Mouse (Mus musculus) spleen, adult 2 months (tissue): Measurements from ENCODE around the gene Nedd9. TPM values are rescaled to one million over a fixed set of nuclear protein-coding genes. Genes with fewer than 3 reads are reported as not detected.

Experiments
- DNase-seq, 2 experiments: peaks; one replicate each; pipeline versions ENCODE4 v3.0.0 to v3.0.0-alpha.2; 2012 to 2021; ENCODE audit warnings: low spot score in 2 of 2, low read depth in 1 of 2
- H3K27ac ChIP-seq: fragments of 200-500 bp; 2 replicates; pipeline ENCODE4 v1.5.1; 2012; ENCODE audit warnings: low read length, inconsistent platforms; ENCODE audit not compliant: insufficient read depth
- H3K27me3 ChIP-seq: fragments of 200-500 bp; 2 replicates; pipeline ENCODE4 v1.6.1; 2012; ENCODE audit warnings: mild to moderate bottlenecking, moderate library complexity, low read length, inconsistent platforms; ENCODE audit not compliant: control insufficient read depth, insufficient read depth
- H3K36me3 ChIP-seq: fragments of 200-500 bp; 2 replicates; pipeline ENCODE4 v1.6.1; 2012; ENCODE audit warnings: mild to moderate bottlenecking, low read length, inconsistent platforms; ENCODE audit not compliant: control insufficient read depth, insufficient read depth
- H3K4me1 ChIP-seq: fragments of 200-500 bp; 2 replicates; pipeline ENCODE4 v1.6.1; 2011; ENCODE audit warnings: inconsistent platforms; ENCODE audit not compliant: control insufficient read depth, insufficient read depth, insufficient read length
- H3K4me3 ChIP-seq: fragments of 200-500 bp; 2 replicates; pipeline ENCODE4 v1.5.1; 2011; ENCODE audit warnings: mild to moderate bottlenecking, inconsistent platforms; ENCODE audit not compliant: insufficient read depth, insufficient read length; ENCODE audit errors: extremely low read depth
- CTCF ChIP-seq: fragments of 200-500 bp; IDR thresholded peaks from 2 replicates; pipeline ENCODE4 v1.5.1; 2011; ENCODE audit warnings: mild to moderate bottlenecking, inconsistent platforms; ENCODE audit not compliant: insufficient read depth, insufficient read length, insufficient replicate concordance; ENCODE audit errors: extremely low read depth
- POLR2A ChIP-seq: fragments of 200-500 bp; IDR thresholded peaks from 2 replicates; pipeline ENCODE4 v1.6.1; 2011; ENCODE audit warnings: low read depth, low read length, inconsistent platforms
- WGBS: fragments of 180-500 bp; shearing (Covaris S2); methylation state at CpG from one replicate; pipeline ENCODE4 v1.1.7; 2018; 5-methylcytosine and 5-hydroxymethylcytosine counted together
- polyA plus RNA-seq: library from polyadenylated mRNA; depleted of rRNA; stranded (reverse); fragments of >200 nt; gene quantifications from 2 replicates; pipeline ENCODE4 v1.2.3, GENCODE M21; 2012

The Nedd9 gene
- polyA plus RNA-seq, 1 experiment: 45.3 TPM

DNA sequence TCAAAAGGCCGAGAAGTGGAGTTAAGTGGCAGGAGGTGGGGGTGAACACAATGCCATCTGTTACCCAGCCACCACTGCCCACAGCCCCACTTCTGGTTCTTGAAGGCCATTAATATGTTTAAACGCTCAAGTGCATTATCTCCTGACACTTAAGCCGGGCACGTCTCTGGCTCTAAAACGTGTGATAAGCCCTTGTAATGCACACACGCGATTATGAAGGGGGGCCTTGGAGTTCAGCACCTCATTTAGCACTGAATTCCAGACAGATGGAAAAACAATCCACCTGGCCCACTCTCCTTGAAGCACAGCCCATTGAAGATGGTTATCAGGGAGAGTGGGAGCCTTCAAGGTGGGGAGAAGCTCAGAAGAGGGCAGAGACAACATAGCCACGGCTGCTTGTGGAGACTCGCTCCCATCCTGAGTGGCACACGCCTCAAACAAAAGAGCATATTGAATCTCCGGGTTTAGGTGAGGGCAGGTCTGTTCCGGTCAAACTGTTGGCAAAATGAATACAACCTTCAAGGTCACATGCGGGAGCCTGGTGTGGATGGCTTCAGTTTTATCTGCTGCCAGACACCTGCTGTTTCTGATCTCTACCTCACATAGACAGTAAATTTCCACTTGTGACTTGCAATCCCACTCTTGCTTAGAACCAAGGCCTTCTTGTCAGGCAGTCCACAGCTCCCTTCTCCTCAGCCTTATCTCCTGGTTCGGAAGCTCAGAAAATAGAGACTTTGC lies 30.7 kb downstream of the Nedd9 start:
- no peak for TF ChIP-seq POLR2A
- no peak for TF ChIP-seq CTCF
- Histone ChIP-seq H3K27me3 (no peaks in the 10 kb centered on the region), H3K4me1 (peaks cover 5% of the 10 kb centered on the region), H3K4me3 (no peak overlapping the region), H3K36me3 (peaks cover 15% of the 10 kb centered on the region), H3K27ac (no peak overlapping the region)
- DNase-seq: no peak
- WGBS: 91% methylated on average over 14 of the region's 14 CpGs

DNA sequence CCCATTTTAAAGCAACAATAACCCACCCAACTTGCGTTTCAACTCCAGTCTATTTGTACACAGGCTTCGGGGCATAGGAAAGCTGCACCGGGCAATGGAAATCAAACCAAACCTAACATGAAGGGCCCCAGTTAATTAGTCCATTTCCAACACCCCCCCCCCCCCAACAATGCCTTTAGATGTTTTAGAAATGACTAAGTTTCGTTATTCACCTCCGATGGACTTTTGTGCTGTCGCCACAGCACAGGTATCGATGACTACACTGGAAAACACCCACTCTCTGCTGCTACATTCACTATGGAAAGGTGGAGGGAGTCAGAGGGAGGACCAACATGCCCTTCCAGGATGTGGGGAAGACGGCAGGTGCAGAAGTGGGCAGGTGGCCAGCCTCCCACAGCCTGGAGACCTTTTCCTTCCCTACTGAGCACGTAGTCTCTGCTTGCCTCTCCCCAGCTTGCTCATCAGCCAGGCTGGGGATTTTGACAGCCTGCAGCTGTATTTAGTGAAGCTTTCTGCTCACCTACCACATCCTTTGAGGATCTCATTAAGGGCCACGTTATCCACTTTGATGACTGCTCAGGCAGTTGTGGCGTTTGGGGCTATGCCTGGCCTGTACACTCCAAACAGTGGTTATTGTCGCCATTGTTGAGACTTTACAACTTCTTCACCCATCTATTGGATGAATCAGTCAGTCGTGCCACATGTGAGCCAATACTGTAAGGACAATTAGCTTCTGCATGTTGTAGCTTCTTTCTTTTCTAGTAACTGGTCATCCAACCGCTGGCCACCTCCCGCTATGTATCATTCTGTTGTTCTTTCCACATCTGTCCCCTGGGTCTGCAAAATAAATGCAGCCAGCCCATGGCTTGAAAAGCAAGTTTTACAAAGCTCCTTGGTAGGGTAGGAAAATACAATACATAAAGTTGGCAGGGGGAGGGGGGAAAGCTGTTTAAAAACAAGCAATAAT lies 33.7 kb downstream of the Nedd9 start:
- Histone ChIP-seq H3K4me1 (peaks cover 2% of the 10 kb centered on the region; the same call in 1 of the 2 replicates), H3K36me3 (peaks cover 10% of the 10 kb centered on the region), H3K27me3 (no peaks in the 10 kb centered on the region), H3K27ac (no peak overlapping the region), H3K4me3 (no peak overlapping the region)
- TF ChIP-seq CTCF (no peak), POLR2A (no peak)
- DNase-seq: no peak
- 83% methylated on average over 15 of the region's 15 CpGs for WGBS

DNA sequence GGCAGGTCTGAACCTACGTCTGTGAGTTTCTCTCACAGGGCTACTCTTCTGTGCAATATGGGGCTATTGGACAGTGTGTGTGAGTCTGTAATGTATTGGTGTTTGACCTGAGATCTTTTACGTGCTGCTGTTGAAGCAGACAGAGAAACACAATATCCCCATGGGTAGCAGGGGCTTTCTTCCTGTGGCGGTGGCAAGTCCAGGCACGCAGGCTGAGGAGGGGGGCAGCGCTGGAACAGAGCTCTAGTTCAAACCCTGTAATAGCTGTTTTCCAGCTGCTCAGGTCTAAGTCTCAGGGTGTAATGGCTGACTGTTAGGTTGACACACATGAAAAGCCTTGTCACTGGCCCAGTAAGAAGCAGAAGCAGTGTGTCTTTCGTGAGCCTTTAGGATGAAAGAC lies 36.3 kb downstream of the Nedd9 start:
- TF ChIP-seq CTCF (no peak), POLR2A (no peak)
- Histone ChIP-seq H3K27me3 (no peaks in the 10 kb centered on the region), H3K4me1 (no peaks in the 10 kb centered on the region), H3K27ac (no peak overlapping the region), H3K36me3 (peaks cover 5% of the 10 kb centered on the region), H3K4me3 (no peak overlapping the region)
- WGBS: 92% methylated on average over 6 of the region's 6 CpGs
- DNase-seq: no peak

DNA sequence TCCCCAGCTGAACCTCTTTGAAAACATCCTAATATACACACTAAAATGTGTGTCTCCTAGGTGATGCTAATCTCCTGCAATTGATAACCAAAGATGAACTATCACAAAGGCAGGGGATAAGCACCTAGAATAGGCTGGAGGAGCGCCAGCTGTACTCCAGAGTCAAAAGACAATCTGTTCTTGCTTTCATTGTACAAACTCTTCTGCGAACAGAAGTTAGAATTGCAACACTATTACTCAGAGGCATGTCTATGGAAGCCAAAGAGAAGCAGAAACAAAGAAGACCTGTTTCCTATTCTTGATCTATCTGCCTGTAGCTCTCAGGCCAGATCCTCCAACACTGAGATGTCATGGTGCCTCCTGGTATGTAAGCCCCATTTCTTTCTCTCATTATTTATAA lies 38.0 kb downstream of the Nedd9 start:
- Histone ChIP-seq H3K4me3 (no peak overlapping the region), H3K4me1 (no peaks in the 10 kb centered on the region), H3K27me3 (no peaks in the 10 kb centered on the region), H3K27ac (no peak overlapping the region), H3K36me3 (peaks cover 5% of the 10 kb centered on the region)
- no peak for DNase-seq
- 94% methylated on average over 2 of the region's 2 CpGs for WGBS
- TF ChIP-seq CTCF (no peak), POLR2A (no peak)

DNA sequence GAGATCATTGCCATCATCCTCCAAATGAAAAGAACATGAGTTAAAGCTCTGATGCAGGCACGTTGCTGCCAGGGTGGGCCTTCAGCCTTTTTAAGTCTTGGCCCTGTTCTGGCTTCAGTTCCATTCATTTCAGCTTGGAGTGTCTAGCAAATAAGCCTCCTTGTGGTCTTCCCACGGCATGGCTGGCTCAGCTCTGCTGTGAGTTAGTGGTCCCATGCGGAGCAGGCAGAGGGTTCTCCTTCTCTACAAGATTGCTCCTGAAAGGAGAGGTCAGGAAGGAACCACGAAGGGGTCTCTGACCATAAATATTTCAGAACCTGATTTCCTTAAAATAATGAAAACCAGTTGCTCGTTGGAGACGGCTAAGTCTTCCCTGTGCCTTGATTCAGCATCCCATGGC lies 40.0 kb downstream of the Nedd9 start:
- 84% methylated on average over 6 of the region's 6 CpGs for WGBS
- no peak overlapping the region for H3K4me3 ChIP-seq
- H3K27ac ChIP-seq: no peak overlapping the region
- no peak for DNase-seq
- no peaks in the 10 kb centered on the region for H3K27me3 ChIP-seq
- TF ChIP-seq POLR2A (no peak), CTCF (no peak)
- H3K4me1 ChIP-seq: no peaks in the 10 kb centered on the region
- H3K36me3 ChIP-seq: peaks cover 2% of the 10 kb centered on the region

DNA sequence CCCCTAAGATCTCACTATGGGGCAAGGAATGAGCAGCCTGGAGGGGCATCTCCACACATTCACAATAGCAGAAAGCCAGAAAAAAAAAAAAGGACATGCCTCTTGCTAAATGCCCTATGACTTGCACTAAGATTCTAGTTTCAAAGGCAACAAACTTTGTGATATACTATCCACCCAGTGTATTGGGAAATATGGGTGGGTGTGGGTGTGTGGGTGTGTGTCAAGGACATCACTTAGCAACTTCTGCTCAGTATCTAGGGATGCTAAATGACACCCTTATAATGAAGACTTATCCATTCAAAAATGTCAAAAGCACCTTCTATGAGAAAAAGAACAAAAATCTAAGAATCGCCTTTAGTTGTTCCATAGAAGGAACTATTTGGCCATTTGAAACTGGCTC lies 40.6 kb downstream of the Nedd9 start:
- H3K4me1 ChIP-seq: no peaks in the 10 kb centered on the region
- peaks cover 2% of the 10 kb centered on the region for H3K36me3 ChIP-seq
- TF ChIP-seq POLR2A: no peak
- TF ChIP-seq CTCF: no peak
- H3K27ac ChIP-seq: no peak overlapping the region
- DNase-seq: no peak
- WGBS: 82% methylated on average over 1 of the region's 1 CpGs
- H3K4me3 ChIP-seq: no peak overlapping the region
- no peaks in the 10 kb centered on the region for H3K27me3 ChIP-seq

DNA sequence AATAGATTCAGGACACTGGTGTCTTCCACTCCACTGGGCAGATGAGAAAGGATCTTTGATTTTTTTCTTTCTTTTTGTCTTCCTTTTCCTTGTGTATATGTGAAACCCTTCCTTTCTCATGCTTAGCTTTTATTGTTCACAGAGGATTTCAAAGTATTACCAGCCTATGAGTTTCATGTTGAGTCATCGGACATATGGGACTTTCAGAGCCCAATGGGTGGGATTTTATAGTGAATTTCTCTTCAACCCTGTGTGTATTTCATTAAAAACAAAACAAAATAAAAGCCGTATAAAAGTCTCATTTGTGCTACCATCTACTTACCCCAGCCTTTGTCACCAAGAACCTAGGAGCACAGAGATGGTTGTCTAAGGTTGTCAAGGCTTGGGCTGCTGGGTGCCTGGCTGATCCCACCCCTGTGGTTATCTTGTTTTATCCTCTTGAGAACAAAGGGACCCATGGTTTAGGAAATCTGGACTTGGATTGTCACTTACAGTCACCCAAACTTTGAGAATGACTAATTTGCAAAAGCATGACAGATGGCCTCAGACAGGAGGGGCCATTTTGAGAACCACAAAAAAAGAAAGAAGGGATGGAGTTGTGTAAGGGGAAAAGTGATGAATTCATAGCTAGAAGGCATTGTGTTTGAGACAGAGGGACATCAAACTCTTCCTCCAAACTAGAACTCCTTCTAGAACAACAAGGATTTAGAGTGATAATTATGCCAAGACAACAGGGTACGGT lies 41.9 kb downstream of the Nedd9 start:
- no peaks in the 10 kb centered on the region for H3K27me3 ChIP-seq
- no peaks in the 10 kb centered on the region for H3K4me1 ChIP-seq
- H3K27ac ChIP-seq: no peak overlapping the region
- WGBS: 86% methylated on average over 3 of the region's 3 CpGs
- H3K36me3 ChIP-seq: peaks cover 8% of the 10 kb centered on the region
- no peak for DNase-seq
- H3K4me3 ChIP-seq: no peak overlapping the region
- TF ChIP-seq CTCF (no peak), POLR2A (no peak)
